Mouse (Mus musculus) ovary, postnatal 10 days (tissue): Measurements from ENCODE around the gene Prtg.

Source experiments
- DNase-seq: peaks from one replicate; pipeline ENCODE4 v3.0.0; 2022; ENCODE audit warnings: low spot score

Gene Prtg

DNA sequence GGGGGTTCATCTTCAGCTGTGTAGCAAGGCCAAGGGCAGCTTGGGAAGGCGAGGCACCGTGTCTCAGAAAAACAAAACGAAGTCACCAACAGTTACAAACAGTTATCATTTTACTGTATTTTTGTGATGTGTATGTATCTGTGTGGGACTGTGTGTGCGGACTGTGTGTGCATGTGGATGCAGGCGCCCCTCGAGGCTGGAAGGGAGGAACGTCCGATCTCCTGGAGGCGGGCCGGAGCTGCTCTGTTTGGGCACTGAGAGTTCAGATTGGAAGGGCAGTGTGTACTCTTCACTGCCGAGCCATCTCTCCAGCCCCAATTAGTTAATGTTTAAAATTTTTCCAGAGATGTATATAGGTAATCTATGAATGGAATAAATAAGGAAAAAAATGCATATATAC is 55.5 kb downstream of the Prtg start:
- DNase-seq = no peak

- no peak for DNase-seq
Measured at GRCm38 (mm10) chr9:72862955-72863354, 56.3 kb downstream of the Prtg start.

DNA sequence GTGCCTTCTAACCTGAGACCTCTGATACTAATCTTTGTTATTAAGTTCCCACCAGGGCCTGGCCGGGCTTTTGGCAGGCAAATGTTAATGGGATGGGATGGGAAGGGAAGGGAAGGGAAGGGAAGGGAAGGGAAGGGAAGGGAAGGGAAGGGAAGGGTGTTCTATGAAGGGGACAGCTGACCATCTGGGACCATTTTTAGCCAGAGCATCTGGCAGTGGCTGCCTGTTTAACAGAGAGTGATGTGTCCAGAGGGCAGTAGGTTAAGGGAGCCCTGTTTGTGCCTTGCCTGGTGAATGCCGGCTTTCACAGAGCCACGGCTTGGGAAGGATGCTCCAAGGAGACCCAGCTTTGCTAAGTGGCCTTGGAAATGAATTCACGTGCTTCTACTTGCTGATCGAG is 57.1 kb downstream of the Prtg start:
- no peak for DNase-seq

DNA sequence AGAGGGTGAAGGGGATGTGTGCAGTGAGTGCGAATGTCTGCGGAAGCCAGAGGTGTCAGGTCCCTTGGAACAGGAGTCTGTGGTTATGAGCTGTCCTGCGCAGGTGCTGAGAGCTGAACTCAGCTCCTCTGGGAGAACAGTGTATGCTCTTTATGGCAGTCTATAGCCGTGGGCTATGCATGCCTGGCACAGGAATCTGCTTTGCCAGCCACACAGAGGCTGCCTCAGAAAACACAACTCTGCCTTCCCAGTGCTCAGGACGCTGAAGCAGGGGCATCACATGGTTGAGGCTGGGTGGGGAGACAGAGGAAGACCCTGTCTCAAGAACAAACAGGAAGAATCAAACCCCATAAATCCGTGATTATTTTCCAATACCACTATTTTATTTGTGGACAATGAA is 60.8 kb downstream of the Prtg start:
- DNase-seq = no peak

GRCm38 (mm10) chr9:72868774-72869173 is 62.1 kb downstream of the Prtg start:
- no peak for DNase-seq

- no peak for DNase-seq
Measured at GRCm38 (mm10) chr9:72871506-72872297, 65.0 kb downstream of the Prtg start.

GRCm38 (mm10) chr9:72872298-72873130 is 65.8 kb downstream of the Prtg start:
- DNase-seq = no peak

DNA sequence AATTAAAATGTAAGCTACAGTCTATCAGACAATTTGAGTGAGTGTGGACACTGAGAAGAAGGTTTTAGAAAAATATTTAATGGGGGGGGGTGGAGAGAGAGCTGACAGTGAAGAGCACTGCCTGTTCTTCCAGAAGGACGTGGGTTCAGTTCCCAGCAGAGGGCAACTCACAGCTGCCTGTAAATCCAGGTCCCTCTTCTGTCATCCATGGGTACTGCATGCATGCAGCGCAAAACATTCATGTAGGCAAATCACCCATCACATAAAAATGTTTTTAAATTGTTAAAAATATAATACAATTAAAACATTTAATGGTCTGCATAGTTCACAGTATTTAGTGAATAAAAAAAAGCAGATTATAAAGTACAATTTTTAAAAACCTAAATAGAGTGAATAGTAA is 69.2 kb downstream of the Prtg start:
- DNase-seq = no peak

- no peak for DNase-seq
Measured at GRCm38 (mm10) chr9:72877905-72878304, 71.2 kb downstream of the Prtg start.

GRCm38 (mm10) chr9:72878656-72879055 is 72.0 kb downstream of the Prtg start:
- DNase-seq = no peak

DNA sequence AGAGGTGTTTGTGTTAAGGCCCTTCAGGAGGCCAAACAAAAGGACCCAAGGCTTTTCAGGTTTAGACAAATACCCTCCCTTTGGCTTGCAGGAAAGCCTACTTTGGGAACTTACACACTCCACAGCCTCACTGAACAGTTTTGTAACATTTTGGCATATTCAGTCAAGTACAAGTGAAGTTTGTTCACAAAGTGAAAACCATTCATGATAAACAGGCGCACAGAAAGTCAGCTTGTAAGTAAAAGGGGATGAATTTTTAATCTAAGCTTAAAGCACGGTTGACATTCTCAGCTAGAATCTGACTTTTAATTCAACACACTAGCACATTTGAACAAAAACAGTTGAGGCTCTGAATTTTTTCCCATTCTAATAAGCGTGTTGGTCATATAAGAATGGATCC is 72.9 kb downstream of the Prtg start:
- no peak for DNase-seq

GRCm38 (mm10) chr9:72880225-72880960 is 73.7 kb downstream of the Prtg start:
- DNase-seq = no peak

GRCm38 (mm10) chr9:72881026-72881768 is 74.5 kb downstream of the Prtg start:
- no peak for DNase-seq

DNA sequence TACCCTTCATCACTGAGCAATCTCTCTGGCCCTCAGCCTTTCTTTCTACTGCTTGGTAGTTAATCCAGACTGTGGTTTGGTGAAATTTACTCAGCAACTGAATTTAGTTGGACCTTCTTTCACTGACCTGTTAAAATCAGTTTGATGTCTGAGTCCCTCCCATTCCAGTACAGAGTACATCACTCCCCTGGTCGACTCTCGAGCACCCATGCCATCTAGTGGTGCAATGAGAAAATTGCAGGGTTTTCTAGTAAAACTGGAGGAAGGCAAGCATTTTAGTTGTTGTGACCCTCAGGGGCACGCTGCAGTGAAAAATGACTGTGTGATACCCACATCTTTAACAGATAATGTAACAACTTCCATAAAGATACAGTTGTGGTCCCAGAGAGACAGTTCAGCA is 77.3 kb downstream of the Prtg start:
- DNase-seq = no peak

DNA sequence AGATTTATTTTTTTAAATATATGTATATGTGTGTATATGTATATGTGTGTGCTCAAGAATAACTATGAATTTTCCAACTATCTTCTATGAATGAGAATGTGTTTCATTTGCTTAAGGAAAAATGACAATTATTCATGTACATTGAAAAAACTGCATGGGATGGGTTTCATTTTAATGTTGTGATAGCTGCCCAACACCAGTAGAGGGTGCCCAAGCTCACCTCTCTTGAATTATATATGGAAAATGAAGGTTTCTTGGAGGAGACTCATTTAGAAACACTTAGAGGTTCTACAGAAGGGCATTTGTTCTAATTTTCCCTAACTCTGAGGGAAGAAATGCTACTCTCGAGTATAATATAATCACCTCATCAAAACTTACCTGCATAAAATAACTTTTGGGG is 83.1 kb downstream of the Prtg start:
- no peak for DNase-seq

- DNase-seq = no peak
Measured at GRCm38 (mm10) chr9:72890499-72891085, 83.9 kb downstream of the Prtg start.

DNA sequence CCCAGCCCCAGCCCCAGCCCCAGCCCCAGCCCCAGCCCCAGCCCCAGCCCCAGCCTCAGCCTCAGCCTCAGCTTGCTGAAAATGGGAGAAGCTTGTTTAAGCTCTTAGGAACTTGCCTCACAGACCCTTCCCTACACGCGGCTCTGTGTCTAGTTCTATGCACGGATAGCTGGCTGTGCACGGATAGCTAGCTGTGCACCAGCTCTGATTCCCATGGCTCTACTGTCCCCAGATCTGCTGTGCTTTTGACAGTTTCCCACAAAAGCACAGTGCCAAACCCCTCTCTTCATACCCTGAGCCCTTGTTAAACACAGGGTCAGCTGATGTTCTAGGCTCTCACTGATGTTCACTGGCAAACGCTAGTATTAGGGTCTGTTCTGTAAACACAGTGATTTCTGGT is 86.1 kb downstream of the Prtg start:
- DNase-seq = no peak

DNA sequence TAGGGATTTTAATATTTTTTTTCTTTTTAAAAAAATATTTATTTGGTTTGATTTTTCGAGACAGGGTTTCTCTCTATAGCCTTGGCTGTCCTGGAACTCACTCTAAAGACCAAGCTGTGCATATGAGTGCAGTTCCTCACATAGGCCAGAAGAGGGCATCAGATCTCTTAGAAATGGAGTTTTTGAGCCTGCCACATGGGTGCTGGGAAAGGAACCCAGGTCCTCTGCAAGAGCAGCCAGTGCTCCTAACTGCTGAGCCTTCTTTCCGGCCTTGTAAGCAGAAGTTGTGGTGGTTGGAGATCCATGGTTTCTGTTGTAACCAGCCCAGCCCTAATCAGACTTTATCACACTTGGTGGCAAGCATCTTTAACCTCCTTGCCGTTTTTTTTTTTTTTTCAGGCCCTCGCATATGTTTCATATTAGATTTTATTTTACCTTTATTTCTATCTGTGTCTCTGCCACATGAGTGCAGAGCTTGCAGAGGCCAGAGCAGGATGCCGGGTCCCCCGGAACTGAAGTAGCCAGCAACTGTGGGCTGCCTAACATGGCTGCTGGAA is 88.2 kb downstream of the Prtg start:
- no peak for DNase-seq

- no peak for DNase-seq
Measured at GRCm38 (mm10) chr9:72902057-72902456, 95.4 kb downstream of the Prtg start.

DNA sequence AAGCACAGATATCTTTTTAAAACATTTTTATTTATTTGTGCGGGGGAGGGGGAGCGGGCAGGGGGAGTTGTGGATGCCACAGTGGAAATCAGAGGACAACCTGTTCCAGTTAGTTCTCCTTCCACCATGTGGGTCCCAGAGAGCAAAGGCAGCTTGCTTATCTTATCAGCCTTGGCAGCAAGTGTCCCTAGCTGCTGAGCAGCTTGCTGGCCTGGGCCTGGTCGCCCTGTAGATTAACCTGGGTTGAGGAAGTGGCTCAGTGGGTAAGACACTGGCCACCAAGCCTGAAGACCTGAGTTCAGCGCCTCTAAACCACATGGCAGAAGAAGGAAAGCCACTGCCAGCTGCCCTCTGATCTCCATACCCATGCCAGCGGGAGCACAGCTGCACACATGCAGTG is 95.9 kb downstream of the Prtg start:
- no peak for DNase-seq

GRCm38 (mm10) chr9:72906693-72907103 is 100.0 kb downstream of the Prtg start:
- DNase-seq = no peak
